Mouse (Mus musculus): ENCODE data around the gene Mcemp1. TPM values are rescaled to one million over a fixed set of nuclear protein-coding genes. Genes with fewer than 3 reads are reported as not detected.
A peak's percentile ranks its signal among the peaks of the same experiment; 100 is the strongest.

Gene Mcemp1
- total and polyA plus RNA-seq, 2 experiments from 2014 or later, result 0.23 TPM; not detected in 1

DNA sequence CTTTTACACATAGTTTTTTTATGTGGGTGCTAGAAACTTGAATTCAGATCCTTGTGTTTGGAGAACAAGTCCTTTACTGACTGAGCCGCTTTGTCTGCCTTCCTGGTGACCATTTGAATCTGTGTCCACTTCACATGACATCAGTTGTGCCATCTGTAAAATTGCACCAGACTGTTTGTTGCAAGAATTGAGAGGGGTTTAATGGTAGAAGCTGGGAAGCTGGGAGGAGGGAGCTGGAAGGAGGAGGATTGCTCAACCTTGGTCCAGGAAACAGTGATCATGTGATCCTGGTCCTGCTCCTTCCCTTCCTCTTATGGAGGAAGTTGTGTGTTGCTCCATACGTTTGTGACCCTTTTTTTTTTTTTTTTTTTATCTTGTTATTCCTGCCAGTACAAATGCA lies 17.3 kb upstream of the Mcemp1 start:
- 69% methylated on average over 2 of the region's 2 CpGs for WGBS
- no peak for ATAC-seq (ENCODE audit: low FRiP score)
- TF ChIP-seq CTCF (IDR thresholded peaks at IDR 0.05), result no peak

DNA sequence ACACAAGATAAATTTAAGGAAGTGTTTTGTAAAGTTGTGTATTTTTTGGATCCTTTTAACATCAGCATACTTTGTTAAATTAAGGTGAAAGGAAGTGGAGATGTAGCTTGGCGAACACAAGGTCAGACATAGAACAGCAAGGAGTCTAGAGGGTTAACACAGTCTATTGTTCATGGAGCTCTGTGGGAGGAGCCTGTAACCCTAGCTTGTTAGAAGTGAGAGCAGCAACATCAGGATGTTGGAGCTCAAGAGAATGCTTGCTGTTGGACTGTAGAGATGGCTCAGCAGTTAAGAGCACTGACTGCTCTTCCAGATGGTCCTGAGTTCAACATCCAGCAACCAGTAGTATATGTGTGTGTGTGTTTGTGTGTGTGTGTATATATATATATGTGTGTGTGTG lies 16.6 kb upstream of the Mcemp1 start:
- H3K4me3 ChIP-seq (ENCODE audit: low read depth, low read length), result no peak overlapping the region
- no peak overlapping the region for H3K4me2 ChIP-seq (ENCODE audit: low read depth, low read length, poor library complexity, severe bottlenecking)
- 32% methylated on average over 1 of the region's 1 CpGs for WGBS
- no peaks in the 10 kb centered on the region for H3K9me3 ChIP-seq (ENCODE audit: low read length)
- DNase-seq (ENCODE audit: low spot score), result no peak
- no peak overlapping the region for H3K9ac ChIP-seq (replicated peaks; ENCODE audit: low read length, poor library complexity, severe bottlenecking)
- H3K27me3 ChIP-seq (ENCODE audit: insufficient read depth, low read length), result no peaks in the 10 kb centered on the region
- no peaks in the 10 kb centered on the region for H3K36me3 ChIP-seq (ENCODE audit: insufficient read depth, low read length)
- TF ChIP-seq CTCF (IDR thresholded peaks at IDR 0.05), result no peak
- no peak overlapping the region for H3K27ac ChIP-seq (ENCODE audit: low read depth, low read length)
- no peak for ATAC-seq (ENCODE audit: low FRiP score)
- H3K4me1 ChIP-seq (ENCODE audit: insufficient read depth, low read length), result no peaks in the 10 kb centered on the region

More for the DNA sequence above, 17.3 kb upstream of the Mcemp1 start:
- Histone ChIP-seq H3K27ac (ENCODE audit: low read depth, low read length) (no peak overlapping the region), H3K36me3 (ENCODE audit: insufficient read depth, low read length) (no peaks in the 10 kb centered on the region), H3K27me3 (ENCODE audit: insufficient read depth, low read length) (no peaks in the 10 kb centered on the region), H3K4me3 (ENCODE audit: low read depth, low read length) (no peak overlapping the region), H3K9me3 (ENCODE audit: low read length) (no peaks in the 10 kb centered on the region), H3K9ac (replicated peaks; ENCODE audit: low read length, poor library complexity, severe bottlenecking) (no peak overlapping the region), H3K4me2 (ENCODE audit: low read depth, low read length, poor library complexity, severe bottlenecking) (no peak overlapping the region), H3K4me1 (ENCODE audit: insufficient read depth, low read length) (no peaks in the 10 kb centered on the region)
- DNase-seq (ENCODE audit: low spot score), result no peak

GRCm38 (mm10) chr8:3652845-3653244 lies 12.7 kb upstream of the Mcemp1 start:
- no peak for TF ChIP-seq CTCF (IDR thresholded peaks at IDR 0.05)
- DNase-seq (ENCODE audit: low spot score), result no peak
- Histone ChIP-seq H3K4me3 (ENCODE audit: low read depth, low read length) (no peak overlapping the region), H3K36me3 (ENCODE audit: insufficient read depth, low read length) (no peaks in the 10 kb centered on the region), H3K27ac (ENCODE audit: low read depth, low read length) (no peak overlapping the region), H3K4me1 (ENCODE audit: insufficient read depth, low read length) (no peaks in the 10 kb centered on the region), H3K27me3 (ENCODE audit: insufficient read depth, low read length) (no peaks in the 10 kb centered on the region), H3K9ac (replicated peaks; ENCODE audit: low read length, poor library complexity, severe bottlenecking) (no peak overlapping the region), H3K4me2 (ENCODE audit: low read depth, low read length, poor library complexity, severe bottlenecking) (no peak overlapping the region), H3K9me3 (ENCODE audit: low read length) (no peaks in the 10 kb centered on the region)
- WGBS, result 66% methylated on average over 3 of the region's 3 CpGs
- no peak for ATAC-seq (ENCODE audit: low FRiP score)

DNA sequence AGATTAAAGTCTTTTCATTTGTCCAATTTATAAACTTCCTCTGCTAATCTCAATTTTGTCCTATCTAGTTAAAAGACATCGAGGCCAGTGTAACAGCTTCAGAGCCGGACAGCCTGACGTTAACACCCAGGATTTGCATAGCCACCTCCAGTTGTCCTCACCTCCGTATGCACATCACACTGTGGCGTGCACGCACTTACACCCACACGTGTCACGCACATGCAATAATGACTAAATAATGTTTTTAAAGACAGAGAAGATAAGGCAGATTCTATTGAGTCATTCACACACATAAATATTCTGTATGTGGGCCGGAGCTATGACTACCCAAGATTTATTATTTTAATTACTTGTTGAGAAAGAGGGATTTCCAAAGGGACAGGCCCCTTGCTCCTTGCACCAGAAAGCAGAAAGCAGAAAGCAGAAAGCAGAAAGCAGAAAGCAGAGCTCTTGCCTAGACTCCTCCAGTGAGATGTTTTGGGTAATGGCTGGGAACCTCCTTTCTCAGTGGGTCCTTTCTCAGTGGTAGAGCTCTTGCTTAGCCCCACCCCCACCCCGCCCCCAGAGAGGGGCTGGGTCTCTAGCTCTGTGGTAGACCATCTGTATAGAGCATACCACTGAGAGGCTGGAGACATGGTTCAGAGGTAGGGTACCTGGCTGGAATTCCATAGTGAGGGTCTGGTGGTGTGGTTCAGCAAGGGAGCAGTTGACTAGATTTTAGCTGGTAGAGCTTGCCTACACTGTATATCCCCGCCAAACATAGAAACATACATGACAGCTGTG lies 10.6 kb upstream of the Mcemp1 start:
- Histone ChIP-seq H3K36me3 (ENCODE audit: insufficient read depth, low read length) (no peaks in the 10 kb centered on the region), H3K4me1 (ENCODE audit: insufficient read depth, low read length) (no peaks in the 10 kb centered on the region), H3K9ac (replicated peaks; ENCODE audit: low read length, poor library complexity, severe bottlenecking) (no peak overlapping the region), H3K27ac (ENCODE audit: low read depth, low read length) (no peak overlapping the region), H3K4me3 (ENCODE audit: low read depth, low read length) (no peak overlapping the region), H3K27me3 (ENCODE audit: insufficient read depth, low read length) (no peaks in the 10 kb centered on the region), H3K4me2 (ENCODE audit: low read depth, low read length, poor library complexity, severe bottlenecking) (no peak overlapping the region), H3K9me3 (ENCODE audit: low read length) (no peaks in the 10 kb centered on the region)
- DNase-seq (ENCODE audit: low spot score) (no peak), ATAC-seq (ENCODE audit: low FRiP score) (no peak)
- 73% methylated on average over 11 of the region's 11 CpGs for WGBS
- no peak for TF ChIP-seq CTCF (IDR thresholded peaks at IDR 0.05)

- TF ChIP-seq CTCF (IDR thresholded peaks at IDR 0.05), result no peak
- Histone ChIP-seq H3K36me3 (ENCODE audit: insufficient read depth, low read length) (no peaks in the 10 kb centered on the region), H3K4me1 (ENCODE audit: insufficient read depth, low read length) (no peaks in the 10 kb centered on the region), H3K9ac (replicated peaks; ENCODE audit: low read length, poor library complexity, severe bottlenecking) (no peak within 1 kb of the TSS), H3K4me2 (ENCODE audit: low read depth, low read length, poor library complexity, severe bottlenecking) (no peak within 1 kb of the TSS), H3K9me3 (ENCODE audit: low read length) (no peaks in the 10 kb centered on the region), H3K27ac (ENCODE audit: low read depth, low read length) (no peak within 1 kb of the TSS), H3K27me3 (ENCODE audit: insufficient read depth, low read length) (no peaks in the 10 kb centered on the region), H3K4me3 (ENCODE audit: low read depth, low read length) (no peak within 1 kb of the TSS)
- no peak for ATAC-seq (ENCODE audit: low FRiP score)
- WGBS, result 59% methylated on average over 3 of the region's 3 CpGs
- no peak for DNase-seq (ENCODE audit: low spot score)
Observed at GRCm38 (mm10) chr8:3655526-3655925, 10.0 kb upstream of the Mcemp1 start, which contains the start of gene Retn. Retn (plus strand) TSS chr8:3655770.

DNA sequence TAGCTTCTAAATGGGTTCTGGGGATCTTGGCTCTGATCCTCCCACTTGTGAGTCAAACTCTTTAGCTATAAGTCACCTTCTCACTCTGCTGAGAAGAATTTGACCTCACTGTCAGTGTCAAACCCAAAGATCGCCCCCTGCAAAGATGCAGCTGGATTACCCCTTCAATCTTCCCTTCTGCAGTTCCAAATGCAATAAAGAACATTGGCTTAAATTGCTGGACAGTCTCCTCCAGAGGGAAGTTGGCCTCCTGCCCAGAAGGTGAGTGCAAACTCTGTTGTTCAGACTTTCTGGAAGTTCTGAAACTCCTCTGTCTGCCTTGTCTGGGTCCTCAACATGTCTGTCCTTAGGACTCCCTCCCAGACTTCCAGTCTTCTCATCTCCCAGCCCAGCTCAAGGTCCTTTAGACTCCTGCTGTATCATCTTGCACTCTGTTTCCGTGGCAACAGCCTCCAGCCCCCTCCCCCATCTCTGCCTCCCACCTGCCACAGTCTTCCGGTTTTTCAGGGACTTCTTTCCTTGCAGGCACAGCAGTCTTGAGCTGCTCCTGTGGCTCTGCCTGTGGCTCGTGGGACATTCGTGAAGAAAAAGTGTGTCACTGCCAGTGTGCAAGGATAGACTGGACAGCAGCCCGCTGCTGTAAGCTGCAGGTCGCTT lies 8.7 kb upstream of the Mcemp1 start:
- H3K9me3 ChIP-seq (ENCODE audit: low read length), result no peaks in the 10 kb centered on the region
- H3K4me3 ChIP-seq (ENCODE audit: low read depth, low read length), result no peak overlapping the region
- H3K4me2 ChIP-seq (ENCODE audit: low read depth, low read length, poor library complexity, severe bottlenecking), result no peak overlapping the region
- no peak overlapping the region for H3K9ac ChIP-seq (replicated peaks; ENCODE audit: low read length, poor library complexity, severe bottlenecking)
- no peaks in the 10 kb centered on the region for H3K27me3 ChIP-seq (ENCODE audit: insufficient read depth, low read length)
- H3K36me3 ChIP-seq (ENCODE audit: insufficient read depth, low read length), result no peaks in the 10 kb centered on the region
- 18% methylated on average over 7 of the region's 7 CpGs for WGBS
- TF ChIP-seq CTCF (IDR thresholded peaks at IDR 0.05), result no peak
- no peak overlapping the region for H3K27ac ChIP-seq (ENCODE audit: low read depth, low read length)
- peak; percentile 33 for DNase-seq (ENCODE audit: low spot score)
- no peaks in the 10 kb centered on the region for H3K4me1 ChIP-seq (ENCODE audit: insufficient read depth, low read length)
- peak; percentile 79 for ATAC-seq (ENCODE audit: low FRiP score)
